Mouse (Mus musculus): ENCODE data around the gene Spats1. TPM values are rescaled to one million over a fixed set of nuclear protein-coding genes. Genes with fewer than 3 reads are reported as not detected.

The Spats1 gene
- total RNA-seq, 1 experiment = 8.5 TPM

- DNase-seq (ENCODE audit: low read depth, low spot score) = no peak
- peak overlapping the region; percentile 86 to 98 for H3K4me3 ChIP-seq (ENCODE audit: insufficient read depth in 1 of 2, low read depth in 1 of 2, low read length in 2 of 2, poor library complexity in 1 of 2, severe bottlenecking in 1 of 2)
- peaks cover 3 to 5% of the 10 kb centered on the region in 2 experiments for H3K4me1 ChIP-seq (ENCODE audit: control insufficient read depth in 2 of 2, insufficient read depth in 2 of 2, low read length in 2 of 2, poor library complexity in 1 of 2)
- H3K9ac ChIP-seq (ENCODE audit: insufficient read depth, low read depth, low read length, poor library complexity, severe bottlenecking) = peak overlapping the region; percentile 85
- no peak for TF ChIP-seq HCFC1 (IDR thresholded peaks at IDR 0.05; ENCODE audit: borderline replicate concordance, insufficient read depth, low read length)
- TF ChIP-seq ZNF384 (IDR thresholded peaks at IDR 0.05; ENCODE audit: low read depth, low read length) = no peak
- TF ChIP-seq ZC3H11A (IDR thresholded peaks at IDR 0.05; ENCODE audit: borderline replicate concordance, low read depth, low read length) = no peak
- TF ChIP-seq CHD2 (IDR thresholded peaks at IDR 0.05; ENCODE audit: low read depth, low read length) = no peak
- no peak for TF ChIP-seq MAFK (IDR thresholded peaks at IDR 0.05; ENCODE audit: insufficient read depth, low read depth, low read length)
- no peaks in the 10 kb centered on the region; the same call in 1 of the 2 replicates for H3K36me3 ChIP-seq (ENCODE audit: control insufficient read depth, insufficient read depth, low read length, poor library complexity, severe bottlenecking)
- in situ Hi-C loops (cut with MboI; ENCODE audit: low sequenced_read_pairs in 2 of 2, unreplicated experiment in 2 of 2) = no loop called here
- H3K9me3 ChIP-seq (ENCODE audit: control insufficient read depth, insufficient read depth, low read depth, low read length) = no peaks in the 10 kb centered on the region
- peak overlapping the region; percentile 70; the same call in 1 of the 2 replicates for H3K27ac ChIP-seq (ENCODE audit: insufficient read depth, low read depth, low read length, poor library complexity, severe bottlenecking)
Observed at GRCm38 (mm10) chr17:45434262-45434590, 41.0 kb downstream of the Spats1 start.

DNA sequence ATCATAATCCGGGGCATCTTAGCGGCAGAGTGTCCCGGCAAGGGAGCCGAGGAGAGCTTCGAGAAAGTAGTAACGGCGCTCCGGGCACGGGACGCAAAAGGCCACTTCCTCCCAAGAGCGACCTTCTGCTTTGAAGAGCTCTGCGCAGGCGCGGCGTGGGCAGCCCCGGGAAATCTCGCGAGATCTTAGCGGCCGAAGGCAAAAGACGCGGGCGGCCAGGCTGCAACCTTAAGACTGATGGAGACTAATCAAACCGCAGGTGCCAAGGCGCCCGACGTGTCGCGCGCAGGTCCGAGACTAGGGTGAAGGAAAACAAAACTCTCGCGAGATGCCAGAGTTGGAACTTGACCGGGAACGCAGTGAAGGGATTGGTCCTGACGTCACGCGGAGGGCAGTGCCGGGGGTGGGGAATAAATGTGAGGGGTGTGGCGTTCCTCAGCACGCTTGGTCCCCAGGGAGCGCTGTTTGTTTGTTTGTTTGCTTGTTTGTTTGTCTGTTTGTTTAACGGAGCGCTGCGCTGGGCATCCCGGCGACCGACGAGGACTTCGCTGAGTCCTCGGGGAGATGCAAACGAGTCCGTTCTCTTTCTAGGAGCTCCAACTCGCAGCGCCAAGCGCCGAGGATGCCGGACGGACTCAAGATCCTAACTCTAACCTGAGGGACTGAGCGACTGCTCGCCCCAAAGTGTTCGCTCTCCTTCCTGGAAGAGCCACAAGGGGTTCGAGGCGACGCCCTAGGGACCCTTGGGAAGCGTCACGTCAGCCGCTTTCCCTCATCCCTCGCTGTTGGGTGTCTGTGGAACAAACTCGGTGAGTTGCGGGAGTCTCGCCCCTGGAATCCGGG, 41.6 kb downstream of the Spats1 start, which contains the start of gene Cdc5l:
TSS of gene Cdc5l (minus strand) at position 319 of the 843 bp plus-strand sequence.
- Histone ChIP-seq H3K4me3 (ENCODE audit: insufficient read depth in 1 of 2, low read depth in 1 of 2, low read length in 2 of 2, poor library complexity in 1 of 2, severe bottlenecking in 1 of 2) (peak within 1 kb of the TSS; percentile 86 to 98), H3K36me3 (ENCODE audit: control insufficient read depth, insufficient read depth, low read length, poor library complexity, severe bottlenecking) (no peaks in the 10 kb centered on the region; the same call in 1 of the 2 replicates), H3K9me3 (ENCODE audit: control insufficient read depth, insufficient read depth, low read depth, low read length) (no peaks in the 10 kb centered on the region), H3K27ac (ENCODE audit: insufficient read depth, low read depth, low read length, poor library complexity, severe bottlenecking) (peak within 1 kb of the TSS; percentile 99), H3K4me1 (ENCODE audit: control insufficient read depth in 2 of 2, insufficient read depth in 2 of 2, low read length in 2 of 2, poor library complexity in 1 of 2) (peaks cover 3 to 5% of the 10 kb centered on the region in 2 experiments), H3K9ac (ENCODE audit: insufficient read depth, low read depth, low read length, poor library complexity, severe bottlenecking) (peak within 1 kb of the TSS; percentile 100)
- TF ChIP-seq HCFC1 (IDR thresholded peaks at IDR 0.05; ENCODE audit: borderline replicate concordance, insufficient read depth, low read length) (peak; percentile 48; the same call in 1 of the 2 replicates), MAFK (IDR thresholded peaks at IDR 0.05; ENCODE audit: insufficient read depth, low read depth, low read length) (no peak), ZNF384 (IDR thresholded peaks at IDR 0.05; ENCODE audit: low read depth, low read length) (no peak), CHD2 (IDR thresholded peaks at IDR 0.05; ENCODE audit: low read depth, low read length) (peak; percentile 100), ZC3H11A (IDR thresholded peaks at IDR 0.05; ENCODE audit: borderline replicate concordance, low read depth, low read length) (no peak)
- in situ Hi-C loops (cut with MboI; ENCODE audit: low sequenced_read_pairs in 2 of 2, unreplicated experiment in 2 of 2) = no loop called here
- peak; percentile 99 for DNase-seq (ENCODE audit: low read depth, low spot score)

DNA sequence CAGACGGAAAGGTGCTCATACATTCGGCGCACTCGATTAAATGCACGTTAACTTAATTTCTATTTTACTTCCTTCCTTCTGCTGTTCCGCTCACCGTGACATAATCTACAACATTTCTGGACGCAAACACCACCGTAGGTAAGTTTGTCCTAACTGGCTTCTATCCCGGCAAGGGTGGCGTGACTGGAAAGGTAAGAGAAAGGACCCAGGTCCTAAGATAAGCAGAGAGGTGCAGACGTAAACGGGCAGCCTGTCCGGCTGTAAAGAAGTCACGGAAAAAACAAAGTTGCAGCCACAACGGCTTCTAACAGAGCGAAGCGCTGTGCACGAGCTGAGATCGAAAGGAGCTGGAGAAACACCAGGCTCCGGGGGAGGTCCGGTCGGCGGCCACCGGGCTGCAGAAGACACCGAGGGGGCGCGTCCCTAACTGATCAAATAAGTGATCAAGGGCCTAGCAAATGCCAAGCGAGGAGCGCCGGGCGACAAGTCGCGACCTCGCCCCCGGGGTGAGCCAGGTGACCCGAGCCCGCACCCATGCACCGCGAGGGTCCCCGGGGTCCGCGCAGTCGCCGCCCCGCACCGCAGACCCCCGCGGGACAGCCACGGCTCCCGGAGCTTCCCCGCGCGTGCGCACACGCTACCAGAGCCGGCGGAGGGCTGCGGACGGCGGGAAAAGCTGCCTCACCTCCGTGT, 42.4 kb downstream of the Spats1 start:
- TF ChIP-seq ZNF384 (IDR thresholded peaks at IDR 0.05; ENCODE audit: low read depth, low read length) = no peak
- TF ChIP-seq HCFC1 (IDR thresholded peaks at IDR 0.05; ENCODE audit: borderline replicate concordance, insufficient read depth, low read length) = no peak
- no peak for TF ChIP-seq MAFK (IDR thresholded peaks at IDR 0.05; ENCODE audit: insufficient read depth, low read depth, low read length)
- TF ChIP-seq CHD2 (IDR thresholded peaks at IDR 0.05; ENCODE audit: low read depth, low read length) = no peak
- TF ChIP-seq ZC3H11A (IDR thresholded peaks at IDR 0.05; ENCODE audit: borderline replicate concordance, low read depth, low read length) = no peak
- Histone ChIP-seq H3K36me3 (ENCODE audit: control insufficient read depth, insufficient read depth, low read length, poor library complexity, severe bottlenecking) (peaks cover under 1% of the 10 kb centered on the region; the same call in 1 of the 2 replicates), H3K9ac (ENCODE audit: insufficient read depth, low read depth, low read length, poor library complexity, severe bottlenecking) (peak overlapping the region; percentile 100), H3K9me3 (ENCODE audit: control insufficient read depth, insufficient read depth, low read depth, low read length) (no peaks in the 10 kb centered on the region), H3K4me3 (ENCODE audit: insufficient read depth in 1 of 2, low read depth in 1 of 2, low read length in 2 of 2, poor library complexity in 1 of 2, severe bottlenecking in 1 of 2) (peak overlapping the region; percentile 86 to 98), H3K4me1 (ENCODE audit: control insufficient read depth in 2 of 2, insufficient read depth in 2 of 2, low read length in 2 of 2, poor library complexity in 1 of 2) (peaks cover 3 to 5% of the 10 kb centered on the region in 2 experiments), H3K27ac (ENCODE audit: insufficient read depth, low read depth, low read length, poor library complexity, severe bottlenecking) (peak overlapping the region; percentile 99)
- DNase-seq (ENCODE audit: low read depth, low spot score) = no peak
- in situ Hi-C loops (cut with MboI; ENCODE audit: low sequenced_read_pairs in 2 of 2, unreplicated experiment in 2 of 2) = no loop called here

- Histone ChIP-seq H3K27ac (ENCODE audit: insufficient read depth, low read depth, low read length, poor library complexity, severe bottlenecking) (no peak overlapping the region), H3K36me3 (ENCODE audit: control insufficient read depth, insufficient read depth, low read length, poor library complexity, severe bottlenecking) (peaks cover 6% of the 10 kb centered on the region), H3K4me1 (ENCODE audit: control insufficient read depth in 2 of 2, insufficient read depth in 2 of 2, low read length in 2 of 2, poor library complexity in 1 of 2) (peaks cover 3 to 7% of the 10 kb centered on the region in 2 experiments), H3K4me3 (ENCODE audit: insufficient read depth in 1 of 2, low read depth in 1 of 2, low read length in 2 of 2, poor library complexity in 1 of 2, severe bottlenecking in 1 of 2) (peak overlapping the region; percentile 86 to 98), H3K9ac (ENCODE audit: insufficient read depth, low read depth, low read length, poor library complexity, severe bottlenecking) (peak overlapping the region; percentile 100; the same call in 1 of the 2 replicates), H3K9me3 (ENCODE audit: control insufficient read depth, insufficient read depth, low read depth, low read length) (no peaks in the 10 kb centered on the region)
- in situ Hi-C loops (cut with MboI; ENCODE audit: low sequenced_read_pairs in 2 of 2, unreplicated experiment in 2 of 2) = no loop called here
- no peak for DNase-seq (ENCODE audit: low read depth, low spot score)
- TF ChIP-seq CHD2 (IDR thresholded peaks at IDR 0.05; ENCODE audit: low read depth, low read length) = no peak
- no peak for TF ChIP-seq ZNF384 (IDR thresholded peaks at IDR 0.05; ENCODE audit: low read depth, low read length)
- no peak for TF ChIP-seq HCFC1 (IDR thresholded peaks at IDR 0.05; ENCODE audit: borderline replicate concordance, insufficient read depth, low read length)
- no peak for TF ChIP-seq ZC3H11A (IDR thresholded peaks at IDR 0.05; ENCODE audit: borderline replicate concordance, low read depth, low read length)
- no peak for TF ChIP-seq MAFK (IDR thresholded peaks at IDR 0.05; ENCODE audit: insufficient read depth, low read depth, low read length)
Observed at GRCm38 (mm10) chr17:45432007-45432406, 43.2 kb downstream of the Spats1 start.
